Mouse (Mus musculus) large intestine, adult 2 months (tissue): ENCODE results near the gene Hnrnpul1. TPM values are rescaled to one million over a fixed set of nuclear protein-coding genes. Genes with fewer than 3 reads are reported as not detected.

Experiments
- DNase-seq: peaks from one replicate; pipeline ENCODE4 v3.0.0-alpha.2; 2012; ENCODE audit warnings: low read depth, low spot score
- WGBS: fragments of 180-500 bp; shearing (Covaris S2); methylation state at CpG from one replicate; pipeline ENCODE4 v1.1.7; 2018; 5-methylcytosine and 5-hydroxymethylcytosine counted together
- polyA plus RNA-seq: library from polyadenylated mRNA; depleted of rRNA; stranded (reverse); fragments of >200 nt; gene quantifications from 2 replicates; pipeline ENCODE4 v1.2.3, GENCODE M21; 2012; rRNA removed

The Hnrnpul1 gene
- polyA plus RNA-seq, 1 experiment, result 35.8 TPM

- WGBS, result 48% methylated on average over 6 of the region's 6 CpGs
- DNase-seq, result no peak
These were observed 79.2 kb downstream of the Hnrnpul1 start for GRCm38 (mm10) chr7:25675405-25675804.

DNA sequence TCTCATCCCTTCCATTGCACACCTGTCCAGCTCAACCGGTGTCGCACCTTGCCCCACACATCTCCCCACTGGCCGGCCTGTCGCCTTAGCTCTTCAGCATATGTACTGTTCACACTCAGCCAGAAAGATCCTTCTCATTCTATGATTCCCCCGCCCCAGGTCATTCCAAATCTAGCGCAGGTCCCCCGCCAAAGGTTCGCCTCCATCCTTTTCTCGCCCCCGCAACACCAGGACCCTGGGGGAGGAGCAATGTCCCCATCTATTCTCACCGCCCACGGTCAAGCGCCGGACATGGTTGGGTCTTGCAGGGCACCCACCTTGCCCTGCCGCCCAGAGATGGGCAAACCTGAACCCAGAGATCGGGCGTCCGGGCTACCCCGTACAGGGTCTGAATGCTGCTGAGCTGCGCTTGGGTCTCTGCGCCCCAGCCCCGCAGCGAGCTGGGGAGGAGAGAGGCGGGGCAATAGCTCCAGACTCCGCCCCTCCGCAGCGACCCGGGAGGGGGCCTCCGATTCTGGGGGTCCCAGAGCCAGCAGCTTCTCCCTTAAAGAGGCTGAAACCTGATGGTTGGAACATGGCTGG is 79.7 kb downstream of the Hnrnpul1 start, which contains the start of gene Tmem91:
TSS of gene Tmem91 (minus strand) at position 448 of the 582 bp plus-strand sequence.
- 3% methylated on average over 29 of the region's 29 CpGs for WGBS
- no peak for DNase-seq

GRCm38 (mm10) chr7:25674297-25674696 is 80.3 kb downstream of the Hnrnpul1 start:
- 14% methylated on average over 9 of the region's 9 CpGs for WGBS
- no peak for DNase-seq

GRCm38 (mm10) chr7:25672442-25672841 is 82.1 kb downstream of the Hnrnpul1 start:
- WGBS, result 57% methylated on average over 4 of the region's 4 CpGs
- DNase-seq, result no peak

GRCm38 (mm10) chr7:25671686-25672085 is 82.9 kb downstream of the Hnrnpul1 start:
- no peak for DNase-seq
- 33% methylated on average over 2 of the region's 2 CpGs for WGBS

Other genes starting within 250 kb of the Hnrnpul1 start
- 1.2 and 1.3 TPM in 2 replicates for gene Ceacam2, start 214.9 kb downstream of the Hnrnpul1 start, polyA plus RNA-seq
- gene Erich4, start 138.9 kb downstream of the Hnrnpul1 start, polyA plus RNA-seq, result 23.6 and 36.5 TPM in 2 replicates
- 50.9 and 56.2 TPM in 2 replicates for gene Dmac2, start 135.3 kb downstream of the Hnrnpul1 start, polyA plus RNA-seq
- 7.1 and 7.6 TPM in 2 replicates for gene B3gnt8, start 128.1 kb downstream of the Hnrnpul1 start, polyA plus RNA-seq
- gene Bckdha, start 95.8 kb downstream of the Hnrnpul1 start, polyA plus RNA-seq, result 56.6 and 66.8 TPM in 2 replicates
- 51.4 and 55.4 TPM in 2 replicates for gene Exosc5, start 95.6 kb downstream of the Hnrnpul1 start, polyA plus RNA-seq
- 0.29 and 0.79 TPM in 2 replicates for gene Tmem91, start 79.6 kb downstream of the Hnrnpul1 start, polyA plus RNA-seq
- 21.8 and 24.6 TPM in 2 replicates for gene B9d2, start 74.0 kb downstream of the Hnrnpul1 start, polyA plus RNA-seq
- gene Tgfb1, start 67.8 kb downstream of the Hnrnpul1 start, polyA plus RNA-seq, result 17.0 and 18.3 TPM in 2 replicates
- 39.0 and 46.6 TPM in 2 replicates for gene Ccdc97, start 35.7 kb downstream of the Hnrnpul1 start, polyA plus RNA-seq
- gene Axl, start 33.9 kb upstream of the Hnrnpul1 start, polyA plus RNA-seq, result 15.3 and 24.2 TPM in 2 replicates
- 49.2 and 66.1 TPM in 2 replicates for gene Cyp2s1, start 62.2 kb upstream of the Hnrnpul1 start, polyA plus RNA-seq
- 0.77 and 14.7 TPM in 2 replicates for gene Cyp2b10, start 142.9 kb upstream of the Hnrnpul1 start, polyA plus RNA-seq